Mouse (Mus musculus): ENCODE data around the gene Fgd1.

Gene Fgd1

GRCm38 (mm10) chrX:151045850-151046249 is at the start of gene Fgd1:
Gene Fgd1, plus strand, starts transcription at chrX:151046150.
- no peak for DNase-seq (ENCODE audit: inconsistent age in 2 of 2, low spot score in 1 of 2)

DNA sequence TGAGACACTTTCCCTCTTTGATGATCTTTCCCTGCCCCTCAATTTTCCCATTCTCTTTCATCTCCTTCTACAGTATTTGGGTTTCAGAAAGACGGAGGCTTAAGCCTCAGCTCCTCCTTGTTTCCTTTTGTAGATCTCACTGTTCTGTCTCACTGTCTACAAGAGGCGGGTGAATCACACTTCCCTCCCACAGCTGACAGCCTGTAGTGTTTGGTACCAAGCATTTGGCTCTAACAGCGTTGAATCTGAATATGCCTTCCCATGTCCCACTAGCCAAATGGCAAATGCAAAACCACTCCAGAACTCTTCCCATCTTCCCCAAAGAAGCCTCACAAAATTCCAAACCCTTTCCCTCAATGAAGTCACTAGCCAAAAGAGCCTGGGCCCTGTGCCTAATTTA is 49.2 kb upstream of the Fgd1 start:
- no peak for DNase-seq (ENCODE audit: inconsistent age in 2 of 2, low spot score in 1 of 2)

GRCm38 (mm10) chrX:151016938-151017877 is 28.7 kb upstream of the Fgd1 start, which contains the start of gene Gnl3l:
Gene Gnl3l, minus strand, starts transcription at chrX:151017322.
- DNase-seq (ENCODE audit: inconsistent age in 2 of 2, low spot score in 1 of 2): peak; percentile 91 to 96

GRCm38 (mm10) chrX:151017897-151018296 is 28.1 kb upstream of the Fgd1 start:
- DNase-seq (ENCODE audit: inconsistent age in 2 of 2, low spot score in 1 of 2): no peak

DNA sequence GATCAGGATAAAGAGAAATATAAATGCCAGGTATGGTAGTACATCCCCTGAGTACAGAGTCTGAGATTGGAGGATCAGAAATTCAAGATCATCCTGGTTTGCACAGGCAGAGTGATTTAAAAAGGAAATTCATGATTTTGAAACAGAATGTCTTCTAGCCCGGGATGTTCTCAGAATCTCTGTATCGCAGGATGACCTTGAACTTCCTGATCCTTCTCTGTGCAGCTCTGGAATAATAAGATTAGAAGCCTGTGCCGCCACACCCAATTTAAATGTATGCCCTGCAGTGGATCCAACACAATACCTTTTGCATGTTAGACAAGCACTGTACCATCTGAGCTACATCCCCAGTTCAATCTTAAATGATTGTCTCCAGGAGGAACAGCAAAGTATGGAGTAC is 27.2 kb upstream of the Fgd1 start:
- no peak for DNase-seq (ENCODE audit: inconsistent age in 2 of 2, low spot score in 1 of 2)

DNA sequence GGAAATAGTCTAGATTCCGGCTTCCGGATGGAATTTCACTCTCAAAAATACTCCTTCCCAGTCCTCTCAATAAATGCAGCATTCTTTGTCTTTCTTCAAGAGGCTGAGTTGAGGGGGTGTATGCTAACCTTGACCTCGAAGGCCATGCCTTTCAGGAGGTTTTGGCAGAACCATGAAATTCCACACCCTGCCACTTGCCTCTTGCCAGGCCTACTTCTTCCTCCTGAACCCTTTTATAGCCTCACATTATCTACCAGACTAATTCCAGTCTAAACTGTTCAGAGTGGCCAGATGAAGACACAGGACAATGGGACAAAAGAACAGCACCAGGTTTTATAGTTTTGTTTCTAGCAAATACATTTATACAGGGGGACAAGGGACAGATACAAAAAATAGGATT is 14.6 kb upstream of the Fgd1 start:
- no peak for DNase-seq (ENCODE audit: inconsistent age in 2 of 2, low spot score in 1 of 2)

DNA sequence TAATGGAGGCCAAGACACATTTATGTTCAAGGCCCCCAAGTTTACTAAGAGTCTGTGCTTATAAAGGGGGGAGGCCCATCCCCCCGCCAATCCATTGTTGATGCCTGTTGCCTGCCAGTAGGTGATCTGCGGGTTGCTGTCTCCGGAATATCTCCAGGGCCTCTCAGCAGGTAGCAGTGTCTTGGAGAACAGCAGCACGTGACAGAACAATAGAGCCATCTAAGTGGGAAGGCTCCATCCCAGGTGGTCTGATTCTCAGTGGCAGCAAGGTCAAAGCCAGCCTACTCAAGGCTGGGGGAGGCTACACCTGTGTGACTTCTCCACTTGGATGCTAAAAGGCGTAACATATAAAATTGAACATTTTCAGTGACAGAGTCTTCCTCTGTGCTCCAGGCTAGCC is 4.7 kb upstream of the Fgd1 start:
- no peak for DNase-seq (ENCODE audit: inconsistent age in 2 of 2, low spot score in 1 of 2)

DNA sequence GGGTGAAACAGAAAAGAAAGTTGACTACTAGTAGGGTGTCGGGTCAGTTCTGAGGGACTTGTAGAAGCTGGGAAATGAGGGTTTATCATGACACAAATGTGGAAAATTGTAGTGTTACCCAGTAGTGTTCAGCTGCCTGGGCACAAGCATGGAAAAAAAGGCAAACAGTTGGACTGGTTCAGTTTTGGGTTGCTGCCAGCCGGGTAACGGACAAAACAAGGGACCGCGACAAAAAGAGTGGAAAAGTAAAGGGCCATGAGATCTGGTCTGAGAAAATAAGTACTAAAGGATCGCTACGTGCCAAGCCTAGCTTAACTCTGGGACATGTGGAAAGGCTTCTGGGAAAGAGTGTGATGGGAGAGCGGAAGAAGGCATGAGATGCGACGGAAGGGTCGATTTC is 371 bp downstream of the Fgd1 start:
- DNase-seq (ENCODE audit: inconsistent age in 2 of 2, low spot score in 1 of 2): no peak

GRCm38 (mm10) chrX:151046777-151047430 is 954 bp downstream of the Fgd1 start:
- DNase-seq (ENCODE audit: inconsistent age in 2 of 2, low spot score in 1 of 2): peak; percentile 90 to 95

GRCm38 (mm10) chrX:151047431-151048058 is 1.6 kb downstream of the Fgd1 start:
- DNase-seq (ENCODE audit: inconsistent age in 2 of 2, low spot score in 1 of 2): peak; percentile 40 to 74

DNA sequence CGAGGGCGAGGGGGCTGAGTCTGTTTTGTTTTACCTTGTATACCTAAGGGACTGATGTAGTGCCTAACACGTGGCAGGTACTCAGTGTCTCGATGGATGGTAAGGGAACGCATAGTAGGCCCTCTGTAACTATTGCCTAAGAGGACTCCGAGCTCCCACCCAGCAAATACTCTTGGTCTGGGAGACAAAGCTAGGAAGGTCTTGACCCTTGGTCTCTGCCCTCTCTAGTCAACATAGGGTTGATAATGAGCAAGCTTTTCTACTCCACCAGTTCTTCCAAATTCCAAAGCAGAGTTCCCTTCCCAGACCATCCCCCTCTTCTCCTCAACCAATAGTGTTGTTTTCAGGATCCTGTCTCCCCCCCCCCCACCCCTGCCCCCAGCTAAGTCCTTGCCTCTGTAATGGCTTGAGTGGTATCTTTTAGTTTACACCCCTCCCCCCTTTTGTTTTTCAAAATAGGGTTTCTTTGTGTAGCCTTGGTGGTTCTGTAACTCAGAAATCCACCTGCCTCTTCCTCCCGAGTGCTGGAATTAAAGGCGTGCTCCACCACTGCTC is 3.8 kb downstream of the Fgd1 start:
- DNase-seq (ENCODE audit: inconsistent age in 2 of 2, low spot score in 1 of 2): no peak

GRCm38 (mm10) chrX:151050337-151050736 is 4.4 kb downstream of the Fgd1 start:
- peak; percentile 51 to 74 for DNase-seq (ENCODE audit: inconsistent age in 2 of 2, low spot score in 1 of 2)

- peak in 1 of 2 experiments; percentile 51 for DNase-seq (ENCODE audit: inconsistent age in 2 of 2, low spot score in 1 of 2)
These were observed 8.5 kb downstream of the Fgd1 start for GRCm38 (mm10) chrX:151054489-151054888.

DNA sequence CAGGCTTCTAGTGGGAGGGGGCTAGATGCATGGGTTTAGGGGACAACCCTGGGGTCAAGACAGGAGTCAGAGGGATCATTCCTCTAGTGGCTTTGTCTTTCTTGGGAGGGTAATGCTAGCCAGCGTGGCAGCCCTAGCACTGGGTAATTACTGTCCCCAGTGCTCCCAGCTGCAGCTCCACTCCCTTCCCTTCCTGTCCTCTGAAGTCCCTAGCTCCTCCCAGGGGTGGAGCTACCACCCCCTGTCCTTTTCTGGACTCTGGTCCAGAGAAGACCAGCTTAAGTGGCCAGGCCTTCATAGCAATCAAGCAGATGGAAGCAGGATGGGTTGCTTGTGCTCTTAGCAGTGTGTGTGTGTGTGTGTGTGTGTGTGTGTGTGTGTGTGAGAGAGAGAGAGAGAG is 9.6 kb downstream of the Fgd1 start:
- peak in 1 of 2 experiments; percentile 45 for DNase-seq (ENCODE audit: inconsistent age in 2 of 2, low spot score in 1 of 2)

- no peak for DNase-seq (ENCODE audit: inconsistent age in 2 of 2, low spot score in 1 of 2)
These were observed 13.4 kb downstream of the Fgd1 start for GRCm38 (mm10) chrX:151059346-151059745.

GRCm38 (mm10) chrX:151061615-151062299 is 15.8 kb downstream of the Fgd1 start:
- DNase-seq (ENCODE audit: inconsistent age in 2 of 2, low spot score in 1 of 2): no peak

- DNase-seq (ENCODE audit: inconsistent age in 2 of 2, low spot score in 1 of 2): peak; percentile 70 to 83
These were observed 20.2 kb downstream of the Fgd1 start for GRCm38 (mm10) chrX:151066071-151066666.

DNA sequence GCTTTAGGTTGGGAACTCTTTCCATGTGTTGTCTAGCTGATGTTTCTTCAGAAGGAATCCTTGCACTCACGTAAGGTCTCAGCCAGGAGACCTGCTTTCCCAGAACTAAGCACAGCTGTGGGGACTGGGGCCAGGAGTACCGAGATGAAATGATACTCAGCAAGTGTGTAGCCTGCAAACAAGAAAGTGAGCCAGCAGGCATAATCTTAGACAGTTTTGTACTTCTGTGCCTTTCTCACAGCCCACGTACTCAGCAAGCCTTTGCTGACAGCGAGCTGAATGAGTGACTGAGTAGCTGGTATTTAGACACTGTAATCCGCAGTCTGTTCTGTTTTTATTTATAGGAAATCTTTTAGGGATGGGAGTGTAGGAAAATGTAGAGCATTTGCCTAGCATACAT is 21.9 kb downstream of the Fgd1 start:
- no peak for DNase-seq (ENCODE audit: inconsistent age in 2 of 2, low spot score in 1 of 2)

DNA sequence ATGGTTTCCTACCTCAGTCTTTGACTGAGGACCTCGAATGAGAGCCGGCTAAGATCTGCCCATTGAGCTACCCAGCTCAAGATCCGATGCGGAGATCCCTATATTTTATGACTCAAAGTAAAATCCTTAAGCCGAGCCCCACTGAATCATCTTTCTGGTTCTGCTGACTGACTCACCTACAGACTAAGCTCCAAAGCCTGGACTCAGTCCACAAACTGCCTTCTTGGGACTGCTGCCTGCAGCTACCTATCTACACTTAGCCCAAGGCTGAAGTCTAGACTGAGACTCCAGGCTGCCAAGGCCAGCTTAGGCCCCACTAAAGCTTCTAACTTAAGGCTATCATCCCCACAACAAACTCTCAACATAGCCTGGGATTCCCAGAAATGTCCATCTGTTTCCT is 30.1 kb downstream of the Fgd1 start:
- DNase-seq (ENCODE audit: inconsistent age in 2 of 2, low spot score in 1 of 2): peak; percentile 54 to 56

- DNase-seq (ENCODE audit: inconsistent age in 2 of 2, low spot score in 1 of 2): no peak
These were observed 31.1 kb downstream of the Fgd1 start for GRCm38 (mm10) chrX:151076941-151077485.

Measured in adrenal gland, adult (tissue).